23 mouse cellular contexts compared by ENCODE assay signal in genomic region chr3:101859740-101860139, GRCm38 (mm10). TPM values are rescaled to one million over a fixed set of nuclear protein-coding genes. Genes with fewer than 3 reads are reported as not detected.
DNase-seq lines count a peak whose midpoint lies in the region; ATAC-seq and TF ChIP-seq lines count a peak whose summit lies in the region.
"Had no signal": no experiment of that assay in that cellular context is flagged by ENCODE, and none has a peak within 500 bp of the region (broad histone marks: within the 10 kb centered on the region; RNA-seq: fewer than 3 reads in every experiment).

No protein-coding gene starts in this region.

- no peaks in the 10 kb centered on the region for H3K27me3 ChIP-seq in forebrain, embryonic 14.5 days (replicated peaks; ENCODE audit: control insufficient read depth, insufficient read depth, low read length)
- no peaks in the 10 kb centered on the region for H3K27me3 ChIP-seq in forebrain, embryonic 10.5 days (ENCODE audit: poor library complexity, severe bottlenecking)
- no peaks in the 10 kb centered on the region for H3K27me3 ChIP-seq in heart, embryonic 10.5 days (ENCODE audit: insufficient read depth, poor library complexity, severe bottlenecking)
- no peaks in the 10 kb centered on the region for H3K27me3 ChIP-seq in midbrain, embryonic 11.5 days (ENCODE audit: control insufficient read depth, insufficient read depth, low read length)
- H3K27me3 ChIP-seq: embryonic facial prominence, embryonic 12.5 days; heart, embryonic 13.5 days; hindbrain, embryonic 12.5 days had no signal

- H3K9me3 ChIP-seq in forebrain, embryonic 14.5 days (replicated peaks; ENCODE audit: control insufficient read depth, low read length), result no peaks in the 10 kb centered on the region
- H3K9me3 ChIP-seq in forebrain, embryonic 10.5 days, result no peaks in the 10 kb centered on the region
- no peaks in the 10 kb centered on the region for H3K9me3 ChIP-seq in heart, embryonic 10.5 days
- no peaks in the 10 kb centered on the region for H3K9me3 ChIP-seq in midbrain, embryonic 11.5 days (ENCODE audit: control insufficient read depth, low read length)
- H3K9me3 ChIP-seq: embryonic facial prominence, embryonic 12.5 days; heart, embryonic 13.5 days; hindbrain, embryonic 12.5 days had no signal

- no peak overlapping the region for H3K4me2 ChIP-seq in forebrain, embryonic 14.5 days (ENCODE audit: low read length)
- H3K4me2 ChIP-seq in midbrain, embryonic 11.5 days, result no peak overlapping the region
- H3K4me2 ChIP-seq: embryonic facial prominence, embryonic 12.5 days; heart, embryonic 13.5 days; hindbrain, embryonic 12.5 days had no signal

- H3K4me1 ChIP-seq in forebrain, embryonic 14.5 days (ENCODE audit: control insufficient read depth, insufficient read depth, low read length), result no peaks in the 10 kb centered on the region
- H3K4me1 ChIP-seq in forebrain, embryonic 10.5 days, result peaks cover 11% of the 10 kb centered on the region
- no peaks in the 10 kb centered on the region for H3K4me1 ChIP-seq in heart, embryonic 10.5 days
- H3K4me1 ChIP-seq in midbrain, embryonic 11.5 days (ENCODE audit: control insufficient read depth, insufficient read depth, low read length), result no peaks in the 10 kb centered on the region
- H3K4me1 ChIP-seq: embryonic facial prominence, embryonic 12.5 days; heart, embryonic 13.5 days had no signal

- ATAC-seq in forebrain, embryonic 14.5 days, result peak; percentile 60; the same call in 1 of the 2 replicates
- no peak for ATAC-seq in midbrain, embryonic 11.5 days (ENCODE audit: low FRiP score)
- ATAC-seq: intestine, embryonic 16.5 days had no signal

- H3K9ac ChIP-seq in forebrain, embryonic 14.5 days (ENCODE audit: low read length), result peak overlapping the region; percentile 9; the same call in 1 of the 2 replicates
- no peak overlapping the region for H3K9ac ChIP-seq in midbrain, embryonic 11.5 days (ENCODE audit: low read length)
- H3K9ac ChIP-seq: embryonic facial prominence, embryonic 12.5 days; heart, embryonic 13.5 days; hindbrain, embryonic 12.5 days had no signal

- peak; percentile 63 for DNase-seq in forebrain, embryonic 14.5 days (ENCODE audit: low spot score)
- DNase-seq in forebrain, embryonic 10.5 days (ENCODE audit: extremely low spot score, low spot score), result no peak
- DNase-seq in heart, embryonic 10.5 days (ENCODE audit: low spot score), result peak; percentile 39
- DNase-seq in heart, adult 8-10 months (ENCODE audit: low spot score), result no peak
- no peak for DNase-seq in left cerebral cortex, adult 2 months (ENCODE audit: extremely low spot score in 1 of 2, low spot score in 2 of 2)
- no peak for DNase-seq in left cerebral cortex, postnatal 36 days (ENCODE audit: low spot score in 2 of 2)
- DNase-seq in brain, embryonic 14.5 days (ENCODE audit: low read depth), result peak; percentile 75
- no peak for DNase-seq in midbrain, embryonic 11.5 days (ENCODE audit: low spot score, missing footprints)
- DNase-seq: adrenal gland, adult 2 months; adrenal gland, postnatal 25 days; cerebellum, adult 11 months; cerebellum, adult 8-10 months; cerebellum, postnatal 14 days; gastrocnemius, postnatal 14 days; heart, adult 2 months; heart, postnatal 36 days; kidney, adult 2 months had no signal

- no peak overlapping the region for H3K27ac ChIP-seq in forebrain, embryonic 14.5 days (ENCODE audit: low read depth, low read length)
- no peak overlapping the region for H3K27ac ChIP-seq in forebrain, embryonic 10.5 days
- no peak overlapping the region for H3K27ac ChIP-seq in heart, embryonic 10.5 days
- peak overlapping the region; percentile 24; the same call in 1 of the 2 replicates for H3K27ac ChIP-seq in left cerebral cortex, adult 2 months
- no peak overlapping the region for H3K27ac ChIP-seq in midbrain, embryonic 11.5 days (ENCODE audit: low read depth, low read length)
- H3K27ac ChIP-seq: embryonic facial prominence, embryonic 12.5 days; heart, adult 2 months; heart, embryonic 13.5 days; hindbrain, embryonic 12.5 days had no signal

- intact Hi-C loops in left cerebral cortex, adult 2 months (cut with DNase I), result no loop called here
- intact Hi-C loops in left cerebral cortex, postnatal 36 days (cut with DNase I), result no loop called here

- no peak for TF ChIP-seq POLR2A in brain, embryonic 14.5 days (IDR thresholded peaks at IDR 0.05; ENCODE audit: borderline replicate concordance, extremely low read depth, insufficient read depth, insufficient read length, poor library complexity, severe bottlenecking)

- H3K4me3 ChIP-seq in forebrain, embryonic 14.5 days (ENCODE audit: low read depth, low read length), result no peak overlapping the region
- no peak overlapping the region for H3K4me3 ChIP-seq in forebrain, embryonic 10.5 days
- no peak overlapping the region for H3K4me3 ChIP-seq in heart, embryonic 10.5 days
- H3K4me3 ChIP-seq in left cerebral cortex, adult 2 months, result no peak overlapping the region
- H3K4me3 ChIP-seq in midbrain, embryonic 11.5 days (ENCODE audit: low read depth, low read length), result no peak overlapping the region
- H3K4me3 ChIP-seq: embryonic facial prominence, embryonic 12.5 days; heart, adult 2 months; heart, embryonic 13.5 days; hindbrain, embryonic 12.5 days had no signal

- no peak for TF ChIP-seq CTCF in left cerebral cortex, adult 2 months (IDR thresholded peaks at IDR 0.05)
- no peak for TF ChIP-seq CTCF in brain, embryonic 14.5 days (IDR thresholded peaks at IDR 0.05; ENCODE audit: borderline replicate concordance, extremely low read depth, insufficient read depth, insufficient read length)

- WGBS in forebrain, embryonic 14.5 days, result 22% methylated on average over 7 of the region's 7 CpGs
- 67% methylated on average over 7 of the region's 7 CpGs for WGBS in forebrain, embryonic 10.5 days
- 87% methylated on average over 7 of the region's 7 CpGs for WGBS in heart, embryonic 10.5 days
- WGBS in midbrain, embryonic 11.5 days, result 67% methylated on average over 7 of the region's 7 CpGs

- no peaks in the 10 kb centered on the region; the same call in 1 of the 2 replicates for H3K36me3 ChIP-seq in forebrain, embryonic 14.5 days (ENCODE audit: control insufficient read depth, insufficient read depth, low read length)
- no peaks in the 10 kb centered on the region; the same call in 1 of the 2 replicates for H3K36me3 ChIP-seq in forebrain, embryonic 10.5 days (replicated peaks)
- H3K36me3 ChIP-seq in heart, embryonic 10.5 days, result peaks cover 37% of the 10 kb centered on the region; the same call in 1 of the 2 replicates
- H3K36me3 ChIP-seq in midbrain, embryonic 11.5 days (ENCODE audit: control insufficient read depth, insufficient read depth, low read length), result no peaks in the 10 kb centered on the region
- H3K36me3 ChIP-seq: embryonic facial prominence, embryonic 12.5 days had no signal

RNA-seq across cellular contexts. Expression of gene Mab21l3, which starts 11.0 kb away (rescaled TPM):
- 0.20 and 0.42 TPM in 2 replicates for polyA plus RNA-seq in forebrain, embryonic 14.5 days (2014; fragmentation: Nextera tagmentation; extraction: Ambion mirVana)
- 0.85 and 1.1 TPM in 2 replicates for polyA plus RNA-seq in forebrain, embryonic 10.5 days (2016; fragmentation: Nextera tagmentation; extraction: Ambion mirVana)
- 0.40 and 0.57 TPM in 2 replicates for polyA plus RNA-seq in heart, embryonic 10.5 days (2016; fragmentation: Nextera tagmentation; extraction: Ambion mirVana)
- not detected for total RNA-seq in heart, adult 8-10 months (2022)
- total RNA-seq in left cerebral cortex, adult 2 months (2021), result under 1 TPM; 0.12 to 0.32 TPM
- under 1 TPM; 0.32 to 0.36 TPM for total RNA-seq in left cerebral cortex, postnatal 36 days (2021)
- 0.51 and 0.55 TPM in 2 replicates for polyA plus RNA-seq in brain, embryonic 14.5 days (2012; rRNA removed)
- polyA plus RNA-seq in midbrain, embryonic 11.5 days (2014; fragmentation: Nextera tagmentation; extraction: Ambion mirVana), result 0.34 and 0.55 TPM in 2 replicates
- total RNA-seq: gastrocnemius, adult 18-20 months; gastrocnemius, postnatal 14 days; heart, adult 2 months; heart, postnatal 36 days; MEL had no signal

Comparison
In these comparisons a context has a peak if more than half of its experiments do, and no peak if none do; other contexts are left out.
1. DNase-seq: peak in forebrain, embryonic 14.5 days (single experiment), heart, embryonic 10.5 days (single experiment) and brain, embryonic 14.5 days (single experiment); none in forebrain, embryonic 10.5 days (single experiment), heart, adult 8-10 months (single experiment), left cerebral cortex, adult 2 months (0 of 2), left cerebral cortex, postnatal 36 days (0 of 2) and midbrain, embryonic 11.5 days (single experiment).